Mouse (Mus musculus) G1E (cell line): ENCODE measurements around the gene Spata17.

Experiments used
- CTCF ChIP-seq: IDR thresholded peaks from 2 replicates; pipeline ENCODE4 v1.5.1; 2012; ENCODE audit warnings: low read depth, low read length, inconsistent platforms, mixed read lengths
- GATA1 ChIP-seq: IDR thresholded peaks from 2 replicates; pipeline ENCODE4 v1.6.1; 2012; ENCODE audit warnings: borderline replicate concordance, low read length, inconsistent platforms, mixed read lengths
- GATA2 ChIP-seq: IDR thresholded peaks from 2 replicates; pipeline ENCODE4 v1.6.1; 2012; ENCODE audit warnings: low read depth, low read length, inconsistent platforms, borderline replicate concordance
- POLR2AphosphoS5 ChIP-seq: IDR thresholded peaks from 2 replicates; pipeline ENCODE4 v1.6.1; 2012; ENCODE audit warnings: low read depth, low read length, inconsistent platforms; ENCODE audit not compliant: insufficient replicate concordance
- TAL1 ChIP-seq: conservative IDR thresholded peaks from 2 replicates; pipeline ENCODE4 v1.6.1; 2012; ENCODE audit warnings: low read depth, low read length, inconsistent platforms, mixed read lengths

GRCm38 (mm10) chr1:187135887-187136286 is 79.4 kb downstream of the Spata17 start:
- TF ChIP-seq CTCF (no peak), GATA1 (no peak), GATA2 (no peak), POLR2AphosphoS5 (no peak), TAL1 (no peak)
